Mouse (Mus musculus) olfactory bulb, adult 2 months (tissue): ENCODE measurements around the gene Abhd4. TPM values are rescaled to one million over a fixed set of nuclear protein-coding genes. Genes with fewer than 3 reads are reported as not detected.

Experiments
- H3K27ac ChIP-seq: fragments of 200-500 bp; 2 replicates; pipeline ENCODE4 v1.5.1; 2012; ENCODE audit warnings: low read depth, low read length; ENCODE audit not compliant: insufficient read depth
- H3K4me1 ChIP-seq: fragments of 200-500 bp; 2 replicates; pipeline ENCODE4 v1.6.1; 2012; ENCODE audit warnings: low read length; ENCODE audit not compliant: control insufficient read depth, insufficient read depth
- H3K4me3 ChIP-seq: fragments of 200-500 bp; 2 replicates; pipeline ENCODE4 v1.5.1; 2012; ENCODE audit warnings: mild to moderate bottlenecking, low read depth, low read length, moderate library complexity; ENCODE audit not compliant: insufficient read depth
- CTCF ChIP-seq: fragments of 200-500 bp; IDR thresholded peaks from 2 replicates; pipeline ENCODE4 v1.5.1; 2012; ENCODE audit warnings: low read depth, mild to moderate bottlenecking, low read length, moderate library complexity; ENCODE audit not compliant: insufficient read depth
- POLR2A ChIP-seq: fragments of 200-500 bp; IDR thresholded peaks from 2 replicates; pipeline ENCODE4 v1.6.1; 2012; ENCODE audit warnings: mild to moderate bottlenecking, low read depth, low read length, moderate library complexity; ENCODE audit not compliant: insufficient read depth
- WGBS: fragments of 180-500 bp; shearing (Covaris S2); methylation state at CpG from one replicate; pipeline ENCODE4 v1.1.7; 2018; 5-methylcytosine and 5-hydroxymethylcytosine counted together
- polyA plus RNA-seq: library from polyadenylated mRNA; stranded (reverse); fragments of >200 nt; gene quantifications from 2 replicates; pipeline ENCODE4 v1.2.4, GENCODE M21; 2012; ENCODE audit warnings: low replicate concordance; ENCODE audit not compliant: missing spikeins, insufficient read depth, insufficient read length

Abhd4 gene
- polyA plus RNA-seq, 1 experiment: not detected

GRCm38 (mm10) chr14:54210401-54210800 lies 43.6 kb upstream of the Abhd4 start:
- 95% methylated on average over 2 of the region's 2 CpGs for whole genome bisulfite sequencing
- Histone ChIP-seq H3K27ac (no peak overlapping the region), H3K4me1 (peaks cover 6% of the 10 kb centered on the region; the same call in 1 of the 2 replicates), H3K4me3 (no peak overlapping the region)
- TF ChIP-seq POLR2A (no peak), CTCF (no peak)

GRCm38 (mm10) chr14:54211199-54211598 lies 42.8 kb upstream of the Abhd4 start:
- no peak for TF ChIP-seq CTCF
- TF ChIP-seq POLR2A: no peak
- H3K4me1 ChIP-seq: peaks cover 6% of the 10 kb centered on the region; the same call in 1 of the 2 replicates
- no peak overlapping the region for H3K27ac ChIP-seq
- WGBS: 89% methylated on average over 8 of the region's 8 CpGs
- no peak overlapping the region for H3K4me3 ChIP-seq

- Histone ChIP-seq H3K4me3 (no peak overlapping the region), H3K4me1 (peaks cover 6% of the 10 kb centered on the region; the same call in 1 of the 2 replicates), H3K27ac (no peak overlapping the region)
- TF ChIP-seq POLR2A (no peak), CTCF (no peak)
- WGBS: 95% methylated on average over 5 of the region's 5 CpGs
Observed at GRCm38 (mm10) chr14:54211755-54212154, 42.2 kb upstream of the Abhd4 start.

- Histone ChIP-seq H3K27ac (no peak overlapping the region), H3K4me1 (peaks cover 6% of the 10 kb centered on the region; the same call in 1 of the 2 replicates), H3K4me3 (no peak overlapping the region)
- 89% methylated on average over 2 of the region's 2 CpGs for WGBS
- no peak for TF ChIP-seq CTCF
- TF ChIP-seq POLR2A: no peak
Observed at GRCm38 (mm10) chr14:54213734-54214133, 40.3 kb upstream of the Abhd4 start.

GRCm38 (mm10) chr14:54214477-54214876 lies 39.5 kb upstream of the Abhd4 start:
- 39% methylated on average over 2 of the region's 2 CpGs for WGBS
- TF ChIP-seq CTCF (no peak), POLR2A (no peak)
- Histone ChIP-seq H3K27ac (no peak overlapping the region), H3K4me3 (no peak overlapping the region), H3K4me1 (peaks cover 9% of the 10 kb centered on the region; the same call in 1 of the 2 replicates)

- Histone ChIP-seq H3K27ac (no peak overlapping the region), H3K4me3 (no peak overlapping the region), H3K4me1 (peaks cover 9% of the 10 kb centered on the region; the same call in 1 of the 2 replicates)
- TF ChIP-seq CTCF: no peak
- TF ChIP-seq POLR2A: no peak
- WGBS: 73% methylated on average over 10 of the region's 10 CpGs
Observed at GRCm38 (mm10) chr14:54214901-54215300, 39.1 kb upstream of the Abhd4 start.

GRCm38 (mm10) chr14:54216126-54216525 lies 37.9 kb upstream of the Abhd4 start:
- no peak overlapping the region for H3K4me3 ChIP-seq
- WGBS: 87% methylated on average over 7 of the region's 7 CpGs
- H3K27ac ChIP-seq: no peak overlapping the region
- peaks cover 9% of the 10 kb centered on the region; the same call in 1 of the 2 replicates for H3K4me1 ChIP-seq
- TF ChIP-seq CTCF (no peak), POLR2A (no peak)

- TF ChIP-seq POLR2A (no peak), CTCF (no peak)
- WGBS: 83% methylated on average over 1 of the region's 1 CpGs
- H3K4me1 ChIP-seq: peaks cover 9% of the 10 kb centered on the region; the same call in 1 of the 2 replicates
Observed at GRCm38 (mm10) chr14:54218233-54218632, 35.8 kb upstream of the Abhd4 start.

GRCm38 (mm10) chr14:54218721-54219120 lies 35.3 kb upstream of the Abhd4 start:
- WGBS: 92% methylated on average over 9 of the region's 9 CpGs
- Histone ChIP-seq H3K27ac (no peak overlapping the region), H3K4me3 (no peak overlapping the region), H3K4me1 (peaks cover 9% of the 10 kb centered on the region; the same call in 1 of the 2 replicates)
- TF ChIP-seq POLR2A (no peak), CTCF (no peak)

More at GRCm38 (mm10) chr14:54218233-54218632, 35.8 kb upstream of the Abhd4 start:
- no peak overlapping the region for H3K27ac ChIP-seq
- H3K4me3 ChIP-seq: no peak overlapping the region
